Mouse (Mus musculus) gastrocnemius, postnatal 14 days (tissue): ENCODE results near the gene Cyyr1. TPM values are rescaled to one million over a fixed set of nuclear protein-coding genes. Genes with fewer than 3 reads are reported as not detected.

Source experiments
- DNase-seq: peaks from one replicate; pipeline ENCODE4 v3.0.0; 2021; ENCODE audit warnings: mixed read lengths
- intact Hi-C: fragments of 180-260 bp; cut with DNase I; formaldehyde crosslinking; loops from one replicate; pipeline ENCODE4 v1.15.1; 2025; ENCODE audit warnings: low total_unique reads
- total RNA-seq, 2 experiments: library from RNA; stranded (reverse); gene quantifications; 2 replicates each; pipeline ENCODE4 v1.2.3; 2021

Cyyr1 gene
- total RNA-seq, 2 experiments from 2014 or later: 9.7 to 12.7 TPM

DNA sequence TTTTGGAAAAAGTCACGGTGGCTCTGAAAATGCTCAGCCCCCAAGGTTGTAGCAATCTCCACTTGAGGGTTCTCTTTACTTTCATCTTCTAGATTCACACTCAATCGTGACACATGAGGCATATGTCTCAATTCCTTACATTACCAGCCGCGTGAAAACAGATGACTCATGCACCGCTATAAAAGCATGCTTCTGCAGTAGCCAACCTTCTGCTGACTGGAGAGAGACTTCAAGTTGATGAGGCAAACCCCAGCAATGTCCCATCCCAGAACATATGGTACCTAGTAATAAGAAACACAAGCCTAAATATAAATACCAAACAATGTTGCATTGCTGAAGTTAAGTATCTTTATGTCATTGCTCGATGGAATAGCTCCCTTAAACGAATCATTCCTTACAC lies 65.9 kb downstream of the Cyyr1 start:
- intact Hi-C loops: no loop called here
- DNase-seq: no peak

DNA sequence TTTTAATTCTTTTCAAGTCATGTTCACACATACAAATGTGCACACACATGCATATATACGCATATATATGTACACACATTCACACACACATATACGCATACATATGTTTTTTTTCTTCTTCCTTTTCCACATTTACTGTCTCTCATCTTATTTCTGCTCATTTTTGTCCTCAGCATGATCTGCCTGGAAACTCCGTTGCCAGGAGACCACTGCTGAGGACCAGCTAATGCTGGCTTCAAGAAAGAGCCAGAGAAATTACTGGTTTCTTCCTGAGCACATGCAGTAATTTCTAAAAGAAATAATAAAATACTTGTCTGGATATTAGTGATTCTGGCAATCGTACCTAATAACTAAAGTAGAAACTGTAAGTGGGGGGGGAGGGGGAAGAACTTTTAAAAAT lies 68.6 kb downstream of the Cyyr1 start:
- intact Hi-C loops: no loop called here
- DNase-seq: no peak

DNA sequence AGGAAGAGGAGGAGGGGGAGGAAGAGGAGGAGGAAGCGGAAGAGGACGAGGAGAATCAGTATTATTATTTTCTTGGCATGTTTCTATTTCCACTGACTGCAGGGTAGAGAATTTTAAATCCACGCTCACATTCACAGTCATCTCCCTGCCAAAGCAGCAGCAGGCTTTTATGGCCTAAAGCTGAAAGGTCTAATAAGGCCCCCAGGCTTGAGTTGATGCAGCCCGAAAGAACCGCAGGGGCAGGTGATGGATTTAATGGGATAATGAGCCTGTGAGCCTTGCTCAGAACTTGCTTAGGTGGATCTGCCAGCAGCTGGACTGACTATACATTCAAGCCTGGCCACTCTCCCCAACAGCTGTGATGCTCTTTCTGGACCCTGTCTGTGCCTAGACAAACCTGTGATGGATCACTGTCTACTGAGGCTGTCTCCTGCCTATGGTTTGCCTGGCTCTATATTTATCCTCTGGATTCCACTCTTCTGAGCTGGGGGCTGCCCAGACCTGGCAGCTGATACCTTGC lies 78.6 kb downstream of the Cyyr1 start:
- intact Hi-C loops: no loop called here

DNA sequence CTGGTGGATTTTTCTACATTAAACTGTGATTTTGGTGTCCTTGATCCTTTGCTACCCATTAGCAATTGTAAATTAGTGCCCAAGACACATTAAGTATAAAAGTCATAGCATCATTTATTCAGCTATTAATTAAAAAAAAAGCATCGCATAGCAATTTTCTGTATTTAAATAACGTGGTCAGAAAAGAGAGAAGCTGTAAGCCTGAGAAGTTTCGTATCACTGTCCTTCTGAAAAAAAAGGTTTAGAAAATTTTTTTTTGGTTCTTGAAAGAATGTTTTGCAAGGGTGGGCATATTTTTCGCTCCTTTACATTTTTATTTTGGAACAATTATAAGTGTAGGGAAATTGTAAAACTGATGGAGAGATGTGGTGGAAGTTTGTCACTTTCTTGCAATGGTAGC lies 83.1 kb downstream of the Cyyr1 start:
- intact Hi-C loops: no loop called here

More for the DNA sequence above, 78.6 kb downstream of the Cyyr1 start:
- DNase-seq: no peak

DNA sequence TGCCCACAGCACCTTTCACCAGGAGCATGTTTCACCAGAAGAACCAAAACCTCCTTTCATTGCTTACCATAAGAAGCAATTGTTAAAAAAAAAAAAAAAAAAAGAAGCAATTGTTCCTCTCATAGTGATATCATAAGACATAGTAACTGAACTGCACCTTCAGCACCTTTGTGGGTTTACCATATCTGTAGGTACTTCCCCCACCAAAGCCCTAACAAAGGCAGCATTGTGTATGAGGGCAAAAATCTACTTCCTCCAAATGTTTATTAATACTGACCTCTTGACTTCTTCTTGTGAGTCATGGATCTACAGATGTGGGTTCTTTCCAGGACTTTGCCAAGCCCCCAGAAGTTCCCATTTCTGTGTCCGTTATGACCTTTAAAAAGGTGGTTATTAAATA lies 98.2 kb downstream of the Cyyr1 start:
- intact Hi-C loops: no loop called here
- DNase-seq: no peak

More for the DNA sequence above, 83.1 kb downstream of the Cyyr1 start:
- no peak for DNase-seq

DNA sequence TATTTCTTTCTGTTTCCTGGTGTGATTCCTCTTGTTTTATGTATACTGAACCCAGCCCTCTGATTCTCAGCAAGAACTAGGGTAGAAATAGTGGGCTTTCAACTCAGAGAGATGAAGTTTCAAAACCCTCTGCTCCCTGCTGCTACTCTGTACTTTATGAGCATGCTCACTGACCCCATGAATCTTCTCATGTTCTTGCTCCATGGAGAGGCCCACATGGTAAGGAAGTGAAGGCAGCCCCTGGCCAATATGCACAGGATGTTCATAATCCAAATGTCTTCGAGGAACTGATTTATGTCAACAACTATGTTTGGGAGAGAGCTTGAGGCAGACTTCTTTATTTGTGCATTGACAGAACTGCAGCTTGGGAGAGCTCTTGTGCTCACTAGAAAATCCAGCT lies 106.9 kb downstream of the Cyyr1 start:
- DNase-seq: no peak
- intact Hi-C loops: no loop called here

DNA sequence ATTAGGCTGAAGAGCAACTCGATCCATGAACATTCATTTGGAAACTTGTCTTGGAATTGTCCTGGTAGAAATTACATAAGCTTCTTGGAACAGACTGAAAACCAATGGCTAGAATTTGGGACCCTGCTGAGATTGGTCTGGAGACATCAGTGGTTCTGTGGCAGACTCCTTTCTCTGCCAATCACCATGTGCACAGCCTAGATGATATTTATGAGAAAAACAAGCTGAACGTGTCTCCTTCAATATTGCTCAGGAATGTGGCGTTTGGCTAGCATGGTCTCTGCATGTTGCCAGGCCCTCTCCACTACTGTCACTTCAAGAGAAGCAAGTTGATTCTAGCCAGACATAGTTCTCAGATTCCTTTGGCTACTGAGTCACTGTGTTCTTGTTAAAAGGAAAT lies 107.4 kb downstream of the Cyyr1 start:
- no peak for DNase-seq
- intact Hi-C loops: no loop called here

DNA sequence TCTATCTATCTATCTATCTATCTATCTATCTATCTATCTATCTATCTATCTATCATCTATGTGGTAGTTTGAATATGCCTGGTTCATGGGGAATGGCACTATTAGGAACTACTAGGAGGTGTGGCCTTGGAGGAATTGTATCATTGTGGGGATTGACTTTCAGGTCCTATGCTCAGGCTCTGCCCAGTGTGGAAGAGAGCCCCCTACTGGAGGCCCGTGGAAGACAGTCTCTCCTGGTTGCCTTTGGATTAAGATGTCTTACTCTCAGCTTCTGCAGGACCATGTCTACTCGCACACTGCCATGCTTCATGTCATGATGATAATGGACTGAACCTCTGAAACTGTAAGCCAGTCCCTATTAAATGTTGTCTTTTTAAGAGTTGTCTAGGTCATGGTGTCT lies 117.8 kb downstream of the Cyyr1 start:
- peak; percentile 4 for DNase-seq
- intact Hi-C loops: no loop called here

DNA sequence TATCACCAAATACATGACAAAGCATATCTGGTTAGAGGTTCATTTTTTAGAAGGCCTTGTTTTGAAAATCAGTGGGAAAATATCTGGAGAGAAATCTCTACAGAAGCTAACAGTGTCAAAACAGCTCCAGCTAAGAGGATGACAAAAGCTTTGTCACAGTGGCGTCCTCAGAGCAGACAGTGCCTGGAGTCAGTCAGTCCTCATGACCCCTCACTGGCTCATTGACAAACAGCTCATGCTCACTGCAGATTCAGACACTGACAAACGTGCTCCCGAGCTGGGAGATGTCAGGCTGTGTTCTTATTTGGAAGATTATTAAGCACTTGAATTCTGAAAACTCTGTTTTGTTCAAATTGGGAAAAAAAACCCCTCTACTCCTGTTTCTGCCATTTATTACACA lies 124.0 kb downstream of the Cyyr1 start:
- DNase-seq: no peak
- intact Hi-C loops: no loop called here

DNA sequence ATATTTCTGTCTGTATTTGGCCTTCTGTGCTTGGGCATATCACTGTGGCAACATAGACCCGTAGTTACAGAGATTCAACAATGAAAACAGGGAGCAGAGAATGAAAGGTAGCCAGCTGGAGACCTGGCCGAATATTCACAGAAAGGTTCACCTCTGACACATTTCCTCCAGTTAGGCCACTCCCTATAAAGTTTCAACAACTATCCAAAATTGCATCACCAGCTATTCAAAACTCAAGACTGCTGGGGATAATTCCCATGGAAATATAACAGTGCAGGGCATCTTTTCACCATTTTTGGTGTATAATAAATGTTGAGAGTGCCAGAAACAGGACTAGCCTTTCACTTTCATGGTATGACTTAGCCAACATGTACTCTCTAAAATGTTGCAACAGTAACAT lies 130.3 kb downstream of the Cyyr1 start:
- no peak for DNase-seq
- intact Hi-C loops: no loop called here

DNA sequence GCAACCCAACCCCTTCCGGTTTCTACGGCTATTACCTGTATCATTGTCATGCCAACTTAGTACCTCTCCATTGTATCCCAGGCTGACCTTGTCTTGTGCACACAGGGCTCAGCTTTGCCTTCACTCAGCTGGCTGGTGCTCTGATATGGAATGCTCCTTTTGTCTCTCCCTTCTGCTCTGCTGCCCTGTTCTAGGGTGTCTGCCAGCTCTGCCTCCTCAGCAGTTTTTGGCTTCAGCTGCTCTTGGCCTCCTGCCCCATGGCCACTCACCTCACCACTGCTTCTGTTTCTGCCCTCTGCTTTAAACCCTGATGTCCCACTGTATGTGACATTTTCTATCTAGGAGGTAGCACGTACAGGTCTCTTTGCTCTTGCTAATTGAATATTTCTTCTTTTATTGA lies 137.8 kb downstream of the Cyyr1 start:
- DNase-seq: peak; percentile 32
- intact Hi-C loops: no loop called here

DNA sequence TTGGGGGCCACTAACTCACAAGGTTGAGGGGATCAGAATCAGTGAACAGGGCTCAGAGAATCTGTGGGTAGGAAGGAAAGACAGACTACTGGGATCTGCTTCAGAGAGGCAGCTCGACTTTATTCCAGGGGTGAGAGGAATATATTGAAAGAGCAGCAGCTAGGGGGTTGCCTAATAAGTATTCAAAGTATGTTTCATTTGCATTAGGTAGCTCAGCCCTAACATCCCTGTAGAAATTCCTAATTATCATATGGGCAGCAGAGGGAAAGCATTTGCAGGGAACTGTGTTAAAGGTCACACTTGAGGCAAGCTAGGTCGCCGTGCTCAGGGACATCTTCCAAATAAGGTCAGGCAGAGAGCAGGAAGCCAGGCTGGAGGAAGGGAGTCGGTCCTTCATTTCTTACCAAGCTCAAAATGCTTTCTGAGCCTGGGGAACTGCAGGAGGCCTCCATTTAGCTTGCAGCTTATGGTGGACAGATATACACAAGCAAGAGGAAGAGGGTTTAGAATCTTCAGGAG lies 159.7 kb downstream of the Cyyr1 start:
- intact Hi-C loops: no loop called here
- no peak for DNase-seq

DNA sequence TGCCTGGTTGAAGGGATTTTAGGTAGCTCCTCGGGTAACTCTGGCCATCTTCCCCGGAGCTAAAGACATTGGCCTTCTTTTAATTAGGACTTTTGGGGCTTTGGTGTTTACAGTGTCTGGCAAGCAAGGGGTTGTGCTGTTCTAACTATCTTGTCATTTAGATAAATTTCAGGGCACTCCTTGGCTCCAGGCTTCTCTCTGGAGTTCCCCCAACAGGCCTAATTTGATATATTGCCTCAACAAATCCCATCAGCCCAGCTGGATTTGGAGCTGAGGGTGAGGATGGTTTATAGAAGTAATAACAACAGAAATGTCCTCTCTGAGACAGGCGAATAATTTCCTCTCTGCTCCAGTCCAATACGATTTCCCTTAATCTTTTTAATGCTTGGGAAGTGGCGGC lies 166.4 kb downstream of the Cyyr1 start:
- no peak for DNase-seq
- intact Hi-C loops: no loop called here

Other genes with a start within 250 kb of the Cyyr1 start
- gene Adamts1, start 249.7 kb upstream of the Cyyr1 start, total RNA-seq: 10 to 100 TPM; 12.9 to 13.9 TPM